Mouse (Mus musculus) liver, embryonic 14.5 days (tissue): ENCODE data around the gene Cacng7. TPM values are rescaled to one million over a fixed set of nuclear protein-coding genes. Genes with fewer than 3 reads are reported as not detected.

Experiments
- ATAC-seq: fragments of 200-750 bp; cut with Nextera tagmentation; 2 replicates; pipeline ENCODE4 v1.8.0; 2017; ENCODE audit warnings: moderate number of reproducible peaks, mild to moderate bottlenecking, moderate library complexity; ENCODE audit not compliant: insufficient read depth
- DNase-seq, 3 experiments: peaks; one replicate each; pipeline ENCODE4 v3.0.0-alpha.2; 2012 to 2013; ENCODE audit warnings: low read depth in 3 of 3, low spot score in 3 of 3
- H3K27ac ChIP-seq: fragments of 300-500 bp; sonication (generic); 2 replicates; pipeline ENCODE4 v1.5.1; 2014; ENCODE audit warnings: moderate library complexity, mild to moderate bottlenecking, control low read depth, inconsistent platforms
- H3K27me3 ChIP-seq: fragments of 300-500 bp; sonication (generic); 2 replicates; pipeline ENCODE4 v1.6.1; 2014; ENCODE audit warnings: mild to moderate bottlenecking, low read length, moderate library complexity; ENCODE audit not compliant: control insufficient read depth, insufficient read depth
- H3K36me3 ChIP-seq: fragments of 300-500 bp; sonication (generic); replicated peaks from 2 replicates; pipeline ENCODE4 v1.6.1; 2014; ENCODE audit warnings: low read depth; ENCODE audit not compliant: control insufficient read depth, insufficient read depth
- H3K4me1 ChIP-seq, 2 experiments: fragments of 200-500 bp in 1 of 2; fragments of 300-500 bp in 1 of 2; sonication (generic) in 1 of 2; replicated peaks; 2 replicates each; pipeline ENCODE4 v1.6.1; 2012 to 2014; ENCODE audit warnings: antibody characterized with exemption in 1 of 2, inconsistent platforms in 1 of 2, low read length in 1 of 2; ENCODE audit not compliant: control insufficient read depth in 2 of 2, insufficient read depth in 2 of 2
- H3K4me2 ChIP-seq: fragments of 300-500 bp; sonication (generic); 2 replicates; pipeline ENCODE4 v1.6.1; 2014; ENCODE audit warnings: low read depth, mild to moderate bottlenecking, control low read depth, moderate library complexity
- H3K4me3 ChIP-seq, 2 experiments: fragments of 200-500 bp in 1 of 2; fragments of 300-500 bp in 1 of 2; sonication (generic) in 1 of 2; 2 replicates each; pipeline ENCODE4 v1.5.1; 2012 to 2014; ENCODE audit warnings: low read depth in 2 of 2, low read length in 2 of 2, mild to moderate bottlenecking in 2 of 2, control low read depth in 1 of 2, inconsistent platforms in 1 of 2, moderate library complexity in 1 of 2; ENCODE audit not compliant: insufficient read depth in 1 of 2
- H3K9ac ChIP-seq: fragments of 300-500 bp; sonication (generic); replicated peaks from 2 replicates; pipeline ENCODE4 v1.6.1; 2014; ENCODE audit warnings: mild to moderate bottlenecking, control low read depth, moderate library complexity
- H3K9me3 ChIP-seq: fragments of 300-500 bp; sonication (generic); 2 replicates; pipeline ENCODE4 v1.6.1; 2016; ENCODE audit warnings: low read length, mixed read lengths; ENCODE audit not compliant: control insufficient read depth
- CTCF ChIP-seq: IDR thresholded peaks from 2 replicates; pipeline ENCODE4 v1.5.1; 2016; ENCODE audit warnings: antibody characterized with exemption, low read depth, control low read depth
- EP300 ChIP-seq: IDR thresholded peaks from 2 replicates; pipeline ENCODE4 v1.6.1; 2016; ENCODE audit warnings: antibody characterized with exemption, low read depth
- WGBS: fragments of 180-500 bp; shearing (Covaris S2); extraction: QIAGEN DNeasy Blood & Tissue Kit; methylation state at CpG from one replicate; pipeline ENCODE4 v1.1.7; 2014; ENCODE audit not compliant: insufficient replicate concordance; 5-methylcytosine and 5-hydroxymethylcytosine counted together
- microRNA-seq: library from miRNA; unstranded; fragments of <30 nt; microRNA quantifications from one replicate; pipeline ENCODE4, GENCODE M21; 2016
- polyA plus RNA-seq, 2 experiments: library from polyadenylated mRNA; depleted of rRNA in 1 of 2; stranded (reverse) in 1 of 2; unstranded in 1 of 2; fragments of >200 nt; fragmentation: Nextera tagmentation in 1 of 2; extraction: Ambion mirVana in 1 of 2; gene quantifications; 2 replicates each; pipeline versions ENCODE4 v1.2.1 to v1.2.3; 2012 to 2014

Cacng7 gene
- polyA plus RNA-seq, 2 experiments = 0.49 TPM; not detected in 1

GRCm38 (mm10) chr7:3409729-3410520 lies 77.2 kb downstream of the Cacng7 start:
- no peaks in the 10 kb centered on the region for H3K36me3 ChIP-seq
- no peak overlapping the region for H3K9ac ChIP-seq
- no peak for TF ChIP-seq EP300
- TF ChIP-seq CTCF = no peak
- no peak overlapping the region for H3K4me2 ChIP-seq
- ATAC-seq (no peak), DNase-seq (no peak)
- no peaks in the 10 kb centered on the region for H3K4me1 ChIP-seq
- peaks cover 41% of the 10 kb centered on the region for H3K27me3 ChIP-seq
- 10% methylated on average over 11 of the region's 11 CpGs for WGBS
- H3K9me3 ChIP-seq = no peaks in the 10 kb centered on the region
- no peak overlapping the region for H3K27ac ChIP-seq
- no peak overlapping the region for H3K4me3 ChIP-seq

- peaks cover 55% of the 10 kb centered on the region for H3K27me3 ChIP-seq
- TF ChIP-seq EP300 (no peak), CTCF (no peak)
- H3K4me2 ChIP-seq = peak overlapping the region; percentile 13; the same call in 1 of the 2 replicates
- no peaks in the 10 kb centered on the region for H3K36me3 ChIP-seq
- ATAC-seq = no peak
- no peaks in the 10 kb centered on the region for H3K9me3 ChIP-seq
- no peaks in the 10 kb centered on the region for H3K4me1 ChIP-seq
- no peak overlapping the region for H3K27ac ChIP-seq
- 1% methylated on average over 33 of the region's 33 CpGs for WGBS
- H3K9ac ChIP-seq = no peak overlapping the region
- DNase-seq = no peak
- H3K4me3 ChIP-seq = no peak overlapping the region
These were observed 78.6 kb downstream of the Cacng7 start for GRCm38 (mm10) chr7:3411160-3411941.

GRCm38 (mm10) chr7:3412036-3412435 lies 79.3 kb downstream of the Cacng7 start:
- H3K4me1 ChIP-seq = no peaks in the 10 kb centered on the region
- H3K27me3 ChIP-seq = peaks cover 62% of the 10 kb centered on the region
- 1% methylated on average over 18 of the region's 20 CpGs for WGBS
- no peak for DNase-seq
- H3K27ac ChIP-seq = no peak overlapping the region
- H3K36me3 ChIP-seq = no peaks in the 10 kb centered on the region
- H3K9me3 ChIP-seq = no peaks in the 10 kb centered on the region
- H3K9ac ChIP-seq = no peak overlapping the region
- H3K4me2 ChIP-seq = no peak overlapping the region
- TF ChIP-seq CTCF (no peak; the same call in 1 of the 2 replicates), EP300 (no peak)
- ATAC-seq = no peak
- H3K4me3 ChIP-seq = no peak overlapping the region

- 2% methylated on average over 43 of the region's 47 CpGs for WGBS
- no peak for ATAC-seq
These were observed 82.1 kb downstream of the Cacng7 start for GRCm38 (mm10) chr7:3414888-3415287.

GRCm38 (mm10) chr7:3415378-3415777 lies 82.6 kb downstream of the Cacng7 start:
- Histone ChIP-seq H3K4me2 (peak overlapping the region; percentile 62), H3K27me3 (peaks cover 62% of the 10 kb centered on the region), H3K9me3 (no peaks in the 10 kb centered on the region), H3K4me1 (no peaks in the 10 kb centered on the region), H3K27ac (no peak overlapping the region), H3K36me3 (no peaks in the 10 kb centered on the region), H3K4me3 (peak overlapping the region in 1 of 2 experiments; percentile 38; a peak in 3 of 4 replicates), H3K9ac (no peak overlapping the region)
- WGBS = 1% methylated on average over 59 of the region's 60 CpGs
- TF ChIP-seq EP300 (no peak), CTCF (no peak)
- ATAC-seq (no peak), DNase-seq (no peak)

More at GRCm38 (mm10) chr7:3414888-3415287, 82.1 kb downstream of the Cacng7 start:
- TF ChIP-seq CTCF (no peak), EP300 (no peak)
- Histone ChIP-seq H3K36me3 (no peaks in the 10 kb centered on the region), H3K4me3 (peak overlapping the region in 1 of 2 experiments; percentile 38; a peak in 2 of 4 replicates), H3K9ac (no peak overlapping the region), H3K27ac (no peak overlapping the region), H3K27me3 (peaks cover 62% of the 10 kb centered on the region), H3K4me1 (no peaks in the 10 kb centered on the region), H3K9me3 (no peaks in the 10 kb centered on the region), H3K4me2 (peak overlapping the region; percentile 62)
- no peak for DNase-seq

Small RNAs within 50 kb of the gene (microRNA-seq; reads per million reads assigned to microRNA genes)
- gene Gm23450 = not detected

Other genes with a start within 250 kb of the Cacng7 start
- gene AU018091, start 163.8 kb upstream of the Cacng7 start, polyA plus RNA-seq (2012; rRNA removed) = not detected in 2 replicates
- not detected in 2 replicates for gene AU018091, start 163.8 kb upstream of the Cacng7 start, polyA plus RNA-seq (2014; fragmentation: Nextera tagmentation; extraction: Ambion mirVana)
- 0.02 and 0.04 TPM in 2 replicates for gene Nlrp12, start 83.2 kb upstream of the Cacng7 start, polyA plus RNA-seq (2012; rRNA removed)
- 0.05 and 0.08 TPM in 2 replicates for gene Nlrp12, start 83.2 kb upstream of the Cacng7 start, polyA plus RNA-seq (2014; fragmentation: Nextera tagmentation; extraction: Ambion mirVana)
- 21.5 and 27.0 TPM in 2 replicates for gene Myadm, start 43.9 kb upstream of the Cacng7 start, polyA plus RNA-seq (2012; rRNA removed)
- gene Myadm, start 43.9 kb upstream of the Cacng7 start, polyA plus RNA-seq (2014; fragmentation: Nextera tagmentation; extraction: Ambion mirVana) = 23.1 and 24.9 TPM in 2 replicates
- gene Prkcg, start 43.8 kb upstream of the Cacng7 start, polyA plus RNA-seq (2012; rRNA removed) = 0.05 and 0.06 TPM in 2 replicates
- gene Prkcg, start 43.8 kb upstream of the Cacng7 start, polyA plus RNA-seq (2014; fragmentation: Nextera tagmentation; extraction: Ambion mirVana) = not detected in 2 replicates
- gene Cacng8, start 57.7 kb downstream of the Cacng7 start, polyA plus RNA-seq (2012; rRNA removed) = 0.04 and 0.05 TPM in 2 replicates
- not detected in 2 replicates for gene Cacng8, start 57.7 kb downstream of the Cacng7 start, polyA plus RNA-seq (2014; fragmentation: Nextera tagmentation; extraction: Ambion mirVana)
- gene Cacng6, start 91.2 kb downstream of the Cacng7 start, polyA plus RNA-seq (2012; rRNA removed) = not detected in 2 replicates
- gene Cacng6, start 91.2 kb downstream of the Cacng7 start, polyA plus RNA-seq (2014; fragmentation: Nextera tagmentation; extraction: Ambion mirVana) = not detected in 2 replicates
- gene Tarm1, start 169.7 kb downstream of the Cacng7 start, polyA plus RNA-seq (2012; rRNA removed) = 0.10 and 0.11 TPM in 2 replicates
- gene Tarm1, start 169.7 kb downstream of the Cacng7 start, polyA plus RNA-seq (2014; fragmentation: Nextera tagmentation; extraction: Ambion mirVana) = 0.18 and 0.32 TPM in 2 replicates